Mouse (Mus musculus) hindbrain, embryonic 14.5 days (tissue): ENCODE measurements at regions not wholly inside any gene's neighbourhood (a gene's known extent, or its start where the extent isn't known, plus 50 kb on each side); places are given as distances from the start of the nearest gene placed in this dataset.

Experiments
- ATAC-seq: fragments of 200-750 bp; cut with Nextera tagmentation; 2 replicates; pipeline ENCODE4 v1.8.0; 2017; ENCODE audit warnings: moderate number of reproducible peaks, mild to moderate bottlenecking, moderate TSS enrichment, moderate library complexity; ENCODE audit not compliant: low FRiP score
- DNase-seq: peaks from one replicate; pipeline ENCODE4 v3.0.0-alpha.2; 2015; ENCODE audit warnings: low spot score
- H3K27ac ChIP-seq: fragments of 300-500 bp; sonication (generic); 2 replicates; pipeline ENCODE4 v1.5.1; 2014; ENCODE audit warnings: mild to moderate bottlenecking, moderate library complexity
- H3K27me3 ChIP-seq: fragments of 300-500 bp; sonication (generic); 2 replicates; pipeline ENCODE4 v1.6.1; 2014; ENCODE audit warnings: mild to moderate bottlenecking, low read length, mixed read lengths; ENCODE audit not compliant: control insufficient read depth, insufficient read depth
- H3K36me3 ChIP-seq: fragments of 300-500 bp; sonication (generic); replicated peaks from 2 replicates; pipeline ENCODE4 v1.6.1; 2014; ENCODE audit not compliant: control insufficient read depth, insufficient read depth
- H3K4me1 ChIP-seq: fragments of 300-500 bp; sonication (generic); replicated peaks from 2 replicates; pipeline ENCODE4 v1.6.1; 2014; ENCODE audit warnings: antibody characterized with exemption, low read length, mixed read lengths; ENCODE audit not compliant: control insufficient read depth, insufficient read depth
- H3K4me2 ChIP-seq: fragments of 300-500 bp; sonication (generic); replicated peaks from 2 replicates; pipeline ENCODE4 v1.6.1; 2014; ENCODE audit warnings: mild to moderate bottlenecking, moderate library complexity
- H3K4me3 ChIP-seq: fragments of 300-500 bp; sonication (generic); replicated peaks from 2 replicates; pipeline ENCODE4 v1.5.1; 2014; ENCODE audit warnings: mild to moderate bottlenecking, low read length
- H3K9ac ChIP-seq: fragments of 300-500 bp; sonication (generic); 2 replicates; pipeline ENCODE4 v1.6.1; 2014
- H3K9me3 ChIP-seq: fragments of 300-500 bp; sonication (generic); 2 replicates; pipeline ENCODE4 v1.6.1; 2016; ENCODE audit warnings: low read length; ENCODE audit not compliant: control insufficient read depth
- WGBS: fragments of 180-500 bp; shearing (Covaris S2); extraction: QIAGEN DNeasy Blood & Tissue Kit; methylation state at CpG from one replicate; pipeline ENCODE4 v1.1.7; 2014; 5-methylcytosine and 5-hydroxymethylcytosine counted together

DNA sequence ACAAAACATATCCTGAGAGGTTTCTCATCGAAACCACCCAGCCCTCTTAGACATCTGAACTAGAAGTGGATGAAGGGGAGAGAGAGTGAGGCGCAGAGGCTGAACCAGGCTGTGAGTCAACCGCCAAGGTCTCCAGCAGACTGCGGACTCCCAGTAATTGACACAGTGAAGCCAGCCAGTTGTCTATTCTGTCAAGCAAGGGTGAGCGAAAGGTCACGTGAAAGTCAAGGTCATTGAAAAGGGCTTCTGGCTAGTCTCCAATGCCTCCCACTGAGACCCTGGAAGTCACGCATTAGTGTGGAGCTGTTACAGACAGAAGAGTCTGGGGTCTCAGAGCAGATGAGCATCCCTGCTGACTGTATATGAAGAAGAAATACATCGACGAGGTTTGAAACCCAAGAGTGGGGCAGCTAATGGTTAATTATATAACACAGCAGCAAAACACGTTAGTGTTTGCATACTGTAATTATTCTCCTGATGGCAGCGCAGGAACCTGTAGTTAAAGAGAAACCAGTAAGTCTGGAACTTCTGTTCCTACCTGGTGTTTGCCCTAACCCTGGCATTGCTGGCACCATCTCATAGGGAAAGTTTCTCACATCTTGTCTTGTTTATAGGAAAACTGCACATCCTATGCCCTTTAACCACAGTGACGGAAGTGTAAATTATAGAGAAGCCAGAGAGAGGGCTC lies 181.5 kb upstream of the Jmjd1c start:
- peak; percentile 48; the same call in 1 of the 2 replicates for ATAC-seq
- Histone ChIP-seq H3K27me3 (no peaks in the 10 kb centered on the region), H3K4me2 (no peak overlapping the region), H3K9ac (no peak overlapping the region), H3K27ac (no peak overlapping the region), H3K36me3 (no peaks in the 10 kb centered on the region), H3K4me1 (peaks cover 24% of the 10 kb centered on the region; the same call in 1 of the 2 replicates), H3K9me3 (no peaks in the 10 kb centered on the region), H3K4me3 (no peak overlapping the region)
- no peak for DNase-seq
- WGBS, result 22% methylated on average over 12 of the region's 12 CpGs

GRCm38 (mm10) chr10:66915801-66916200 lies 180.1 kb upstream of the Jmjd1c start:
- no peaks in the 10 kb centered on the region for H3K36me3 ChIP-seq
- H3K4me3 ChIP-seq, result no peak overlapping the region
- WGBS, result 81% methylated on average over 10 of the region's 10 CpGs
- H3K4me2 ChIP-seq, result no peak overlapping the region
- H3K9ac ChIP-seq, result no peak overlapping the region
- peaks cover 28% of the 10 kb centered on the region for H3K4me1 ChIP-seq
- H3K9me3 ChIP-seq, result no peaks in the 10 kb centered on the region
- no peak for ATAC-seq
- no peak overlapping the region for H3K27ac ChIP-seq
- no peaks in the 10 kb centered on the region for H3K27me3 ChIP-seq
- DNase-seq, result no peak

DNA sequence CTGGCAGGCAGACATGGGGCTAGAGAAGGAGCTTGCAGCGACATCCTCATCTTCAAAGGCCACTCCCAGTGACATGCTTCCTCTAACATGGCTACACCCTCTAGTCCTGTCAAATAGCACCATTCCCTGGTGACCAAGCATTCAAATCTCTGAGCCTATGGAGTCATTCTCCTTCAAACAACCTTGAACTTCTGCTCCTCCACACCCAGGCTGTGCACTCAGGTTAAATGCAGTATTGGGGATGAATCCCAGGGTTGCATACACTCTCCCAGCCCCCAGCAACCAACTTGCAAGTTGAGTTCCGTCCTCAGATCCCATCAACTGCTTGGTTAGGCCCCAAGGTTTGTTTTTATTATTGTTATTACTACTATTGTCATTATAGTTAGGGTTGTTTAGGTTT lies 178.2 kb upstream of the Jmjd1c start:
- ATAC-seq, result no peak
- Histone ChIP-seq H3K9me3 (no peaks in the 10 kb centered on the region), H3K27ac (no peak overlapping the region), H3K4me2 (no peak overlapping the region), H3K4me3 (no peak overlapping the region), H3K4me1 (peaks cover 41% of the 10 kb centered on the region), H3K36me3 (no peaks in the 10 kb centered on the region), H3K27me3 (no peaks in the 10 kb centered on the region), H3K9ac (no peak overlapping the region)
- DNase-seq, result no peak
- 90% methylated on average over 2 of the region's 2 CpGs for WGBS

DNA sequence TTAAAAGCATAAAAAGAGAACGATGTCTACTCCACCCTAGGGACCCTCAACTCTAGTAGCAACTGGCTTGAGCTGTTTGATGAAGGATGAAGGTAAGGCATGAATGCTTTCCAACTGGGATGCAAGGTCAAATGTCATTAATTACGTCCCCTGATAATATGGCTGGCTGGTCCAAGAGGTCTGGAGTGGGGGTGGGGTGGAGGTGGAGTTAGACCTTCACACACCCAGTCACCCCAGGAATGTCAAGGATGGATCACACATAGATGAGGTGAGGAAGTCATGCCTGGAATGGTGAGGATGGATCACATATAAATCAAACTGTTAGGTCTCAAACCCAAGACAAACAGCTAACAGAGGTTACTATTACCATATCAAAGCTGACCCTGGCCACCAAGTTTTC lies 177.2 kb upstream of the Jmjd1c start:
- H3K27ac ChIP-seq, result no peak overlapping the region
- DNase-seq, result no peak

DNA sequence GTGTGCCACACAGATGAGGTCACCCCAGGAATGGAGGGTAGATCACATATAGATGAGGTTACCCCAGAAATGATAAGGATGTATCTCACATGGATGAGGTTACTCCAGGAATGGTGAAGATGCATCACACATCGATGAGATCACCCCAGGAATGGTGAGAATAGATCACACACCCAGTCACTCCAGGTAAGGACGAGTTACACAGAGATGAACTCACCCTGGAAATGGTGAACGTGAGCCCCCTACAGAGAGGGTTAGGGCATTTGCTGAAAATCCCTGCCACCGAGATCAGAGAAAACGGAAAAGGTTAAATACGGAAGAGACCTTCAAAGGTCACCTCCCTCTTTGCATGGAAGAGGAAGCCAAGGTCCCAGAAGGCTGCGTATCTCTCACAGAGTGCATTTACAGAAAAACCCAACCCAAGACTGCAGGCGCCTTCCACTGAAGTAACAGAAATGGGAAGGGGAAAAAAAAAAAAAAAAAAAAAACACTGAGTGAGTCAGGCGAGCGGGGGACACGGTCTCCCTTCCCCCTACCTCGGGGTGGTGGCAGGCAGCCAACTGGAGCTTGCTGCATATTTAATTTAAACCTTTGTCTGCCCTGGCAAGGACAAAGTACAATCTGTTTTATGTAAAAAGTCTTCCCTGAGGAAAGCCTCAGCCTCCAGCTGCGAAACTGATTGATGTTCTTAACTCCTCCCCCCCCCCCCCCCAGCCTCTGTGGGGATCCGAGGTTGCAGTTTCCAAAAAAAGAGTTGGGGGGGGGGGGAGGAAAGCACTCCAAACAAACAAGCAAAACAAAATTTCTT lies 175.8 kb upstream of the Jmjd1c start:
- Histone ChIP-seq H3K9me3 (no peaks in the 10 kb centered on the region), H3K4me1 (peaks cover 27% of the 10 kb centered on the region), H3K4me3 (0 out of 2 replicates have a peak overlapping the region, but pooled peaks have one; percentile 0), H3K27me3 (no peaks in the 10 kb centered on the region), H3K36me3 (no peaks in the 10 kb centered on the region), H3K27ac (peak overlapping the region; percentile 89), H3K9ac (peak overlapping the region; percentile 26; the same call in 1 of the 2 replicates), H3K4me2 (peak overlapping the region; percentile 39)
- DNase-seq (peak; percentile 91), ATAC-seq (peak; percentile 81)
- WGBS, result under 1% methylated on average over 14 of the region's 14 CpGs

More for the DNA sequence above, 177.2 kb upstream of the Jmjd1c start:
- H3K4me2 ChIP-seq, result no peak overlapping the region
- no peaks in the 10 kb centered on the region for H3K9me3 ChIP-seq
- no peaks in the 10 kb centered on the region for H3K27me3 ChIP-seq
- H3K9ac ChIP-seq, result no peak overlapping the region
- no peak for ATAC-seq
- no peak overlapping the region for H3K4me3 ChIP-seq
- H3K4me1 ChIP-seq, result peaks cover 33% of the 10 kb centered on the region
- 70% methylated on average over 2 of the region's 2 CpGs for WGBS
- H3K36me3 ChIP-seq, result no peaks in the 10 kb centered on the region

GRCm38 (mm10) chr10:66920761-66921684 lies 174.9 kb upstream of the Jmjd1c start:
- H3K9me3 ChIP-seq, result no peaks in the 10 kb centered on the region

DNA sequence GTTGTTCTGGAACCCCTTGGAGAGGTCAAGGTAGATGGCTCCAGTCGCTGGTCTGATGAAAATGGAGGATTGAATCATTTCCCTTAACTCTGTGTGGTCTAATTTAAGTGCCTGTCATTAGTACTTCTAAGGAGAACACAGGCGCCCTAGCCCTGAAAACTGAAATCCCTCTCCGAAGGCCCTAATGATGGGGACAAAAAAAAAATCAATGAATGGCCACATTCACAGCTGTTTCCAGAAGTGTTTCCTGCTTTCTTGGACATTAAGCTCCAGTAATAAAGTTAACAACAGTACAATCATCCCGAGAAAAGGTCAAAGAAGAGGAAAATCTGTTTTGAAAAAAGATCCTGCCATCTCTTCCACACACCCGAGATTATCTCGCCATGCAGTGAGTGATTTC lies 174.1 kb upstream of the Jmjd1c start:
- H3K36me3 ChIP-seq, result no peaks in the 10 kb centered on the region
- no peaks in the 10 kb centered on the region for H3K27me3 ChIP-seq
- no peak for DNase-seq
- peaks cover 27% of the 10 kb centered on the region for H3K4me1 ChIP-seq
- no peaks in the 10 kb centered on the region for H3K9me3 ChIP-seq
- no peak for ATAC-seq
- WGBS, result 40% methylated on average over 6 of the region's 6 CpGs
- no peak overlapping the region for H3K9ac ChIP-seq
- H3K4me2 ChIP-seq, result peak overlapping the region; percentile 39; the same call in 1 of the 2 replicates
- no peak overlapping the region for H3K4me3 ChIP-seq
- peak overlapping the region; percentile 89 for H3K27ac ChIP-seq

More at GRCm38 (mm10) chr10:66920761-66921684, 174.9 kb upstream of the Jmjd1c start:
- peaks cover 27% of the 10 kb centered on the region for H3K4me1 ChIP-seq
- H3K4me3 ChIP-seq, result no peak overlapping the region
- ATAC-seq (peak; percentile 87), DNase-seq (peak; percentile 90)
- H3K27ac ChIP-seq, result peak overlapping the region; percentile 89
- H3K27me3 ChIP-seq, result no peaks in the 10 kb centered on the region
- H3K36me3 ChIP-seq, result no peaks in the 10 kb centered on the region
- peak overlapping the region; percentile 17; the same call in 1 of the 2 replicates for H3K9ac ChIP-seq
- 6% methylated on average over 27 of the region's 27 CpGs for WGBS
- H3K4me2 ChIP-seq, result peak overlapping the region; percentile 39

DNA sequence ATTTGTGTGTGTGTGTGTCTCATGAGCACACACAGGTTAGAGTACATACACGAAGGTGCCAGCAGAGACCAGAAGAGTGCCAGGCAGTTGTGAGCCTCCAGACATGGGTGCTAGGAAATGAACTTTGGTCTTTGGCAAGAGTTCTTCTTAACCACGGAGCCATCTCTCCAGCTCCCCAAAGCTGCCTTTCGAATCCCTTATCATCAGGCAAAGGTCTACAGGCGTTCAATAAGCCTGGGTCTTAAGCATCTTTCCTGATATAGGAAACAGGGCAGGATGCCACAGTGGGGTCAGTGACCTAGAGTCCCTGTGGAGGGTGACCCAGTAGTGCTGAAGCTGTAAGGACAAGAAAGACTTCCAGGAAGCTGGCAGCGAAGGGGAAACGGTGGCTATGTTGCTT lies 173.6 kb upstream of the Jmjd1c start:
- H3K4me3 ChIP-seq, result no peak overlapping the region
- no peaks in the 10 kb centered on the region for H3K27me3 ChIP-seq
- peak overlapping the region; percentile 89; the same call in 1 of the 2 replicates for H3K27ac ChIP-seq
- no peak overlapping the region for H3K4me2 ChIP-seq
- ATAC-seq (no peak), DNase-seq (no peak)
- WGBS, result 76% methylated on average over 6 of the region's 6 CpGs
- no peaks in the 10 kb centered on the region for H3K9me3 ChIP-seq
- H3K9ac ChIP-seq, result no peak overlapping the region
- no peaks in the 10 kb centered on the region for H3K36me3 ChIP-seq
- H3K4me1 ChIP-seq, result peaks cover 27% of the 10 kb centered on the region
